Mouse (Mus musculus): ENCODE results near the gene Adam10. TPM values are rescaled to one million over a fixed set of nuclear protein-coding genes. Genes with fewer than 3 reads are reported as not detected.

The Adam10 gene
- polyA plus RNA-seq, 1 experiment from 2014 or later: 60.3 TPM

GRCm38 (mm10) chr9:70658266-70658665 lies 20.5 kb upstream of the Adam10 start:
- H3K4me1 ChIP-seq: peaks cover 13% of the 10 kb centered on the region
- H3K27ac ChIP-seq: no peak overlapping the region
- H3K36me3 ChIP-seq: no peaks in the 10 kb centered on the region
- 72% methylated on average over 2 of the region's 2 CpGs for WGBS
- no peak for DNase-seq (ENCODE audit: low spot score)
- H3K4me3 ChIP-seq: no peak overlapping the region
- H3K27me3 ChIP-seq (ENCODE audit: low read depth, poor library complexity, severe bottlenecking): peaks cover 14% of the 10 kb centered on the region; the same call in 1 of the 2 replicates
- no peaks in the 10 kb centered on the region for H3K9me3 ChIP-seq (replicated peaks)

- H3K4me1 ChIP-seq: no peaks in the 10 kb centered on the region
- no peaks in the 10 kb centered on the region for H3K36me3 ChIP-seq
- no peak for DNase-seq (ENCODE audit: low spot score)
- H3K9me3 ChIP-seq (replicated peaks): no peaks in the 10 kb centered on the region
- H3K4me3 ChIP-seq: no peak overlapping the region
- H3K27me3 ChIP-seq (ENCODE audit: low read depth, poor library complexity, severe bottlenecking): no peaks in the 10 kb centered on the region
- no peak overlapping the region for H3K27ac ChIP-seq
- 68% methylated on average over 4 of the region's 4 CpGs for WGBS
Measured at GRCm38 (mm10) chr9:70664847-70665246, 13.9 kb upstream of the Adam10 start.

- no peaks in the 10 kb centered on the region for H3K9me3 ChIP-seq (replicated peaks)
- H3K36me3 ChIP-seq: no peaks in the 10 kb centered on the region
- no peak for DNase-seq (ENCODE audit: low spot score)
- WGBS: 72% methylated on average over 16 of the region's 16 CpGs
- H3K27ac ChIP-seq: no peak overlapping the region
- H3K4me1 ChIP-seq: no peaks in the 10 kb centered on the region
- no peaks in the 10 kb centered on the region for H3K27me3 ChIP-seq (ENCODE audit: low read depth, poor library complexity, severe bottlenecking)
- H3K4me3 ChIP-seq: no peak overlapping the region
Measured at GRCm38 (mm10) chr9:70665372-70666145, 13.2 kb upstream of the Adam10 start.

- no peak for DNase-seq (ENCODE audit: low spot score)
- no peak overlapping the region for H3K4me3 ChIP-seq
- H3K27me3 ChIP-seq (ENCODE audit: low read depth, poor library complexity, severe bottlenecking): no peaks in the 10 kb centered on the region
- no peak overlapping the region for H3K27ac ChIP-seq
- 74% methylated on average over 7 of the region's 7 CpGs for WGBS
- H3K9me3 ChIP-seq (replicated peaks): no peaks in the 10 kb centered on the region
- no peaks in the 10 kb centered on the region for H3K4me1 ChIP-seq
- no peaks in the 10 kb centered on the region for H3K36me3 ChIP-seq
Measured at GRCm38 (mm10) chr9:70666811-70667210, 12.0 kb upstream of the Adam10 start.

- DNase-seq (ENCODE audit: low spot score): no peak
- no peaks in the 10 kb centered on the region for H3K27me3 ChIP-seq (ENCODE audit: low read depth, poor library complexity, severe bottlenecking)
- H3K36me3 ChIP-seq: no peaks in the 10 kb centered on the region
- peaks cover 4% of the 10 kb centered on the region for H3K4me1 ChIP-seq
- H3K4me3 ChIP-seq: no peak overlapping the region
- no peaks in the 10 kb centered on the region for H3K9me3 ChIP-seq (replicated peaks)
- H3K27ac ChIP-seq: no peak overlapping the region
Measured at GRCm38 (mm10) chr9:70668048-70668447, 10.7 kb upstream of the Adam10 start.

GRCm38 (mm10) chr9:70669197-70669596 lies 9.6 kb upstream of the Adam10 start:
- peaks cover 14% of the 10 kb centered on the region for H3K4me1 ChIP-seq
- no peaks in the 10 kb centered on the region for H3K36me3 ChIP-seq
- no peak overlapping the region for H3K4me3 ChIP-seq
- 59% methylated on average over 2 of the region's 2 CpGs for WGBS
- H3K9me3 ChIP-seq (replicated peaks): no peaks in the 10 kb centered on the region
- H3K27ac ChIP-seq: no peak overlapping the region
- H3K27me3 ChIP-seq (ENCODE audit: low read depth, poor library complexity, severe bottlenecking): no peaks in the 10 kb centered on the region
- DNase-seq (ENCODE audit: low spot score): no peak

- no peaks in the 10 kb centered on the region for H3K27me3 ChIP-seq (ENCODE audit: low read depth, poor library complexity, severe bottlenecking)
- H3K36me3 ChIP-seq: no peaks in the 10 kb centered on the region
- WGBS: 86% methylated on average over 6 of the region's 6 CpGs
- no peak overlapping the region for H3K27ac ChIP-seq
- no peaks in the 10 kb centered on the region for H3K9me3 ChIP-seq (replicated peaks)
- H3K4me1 ChIP-seq: peaks cover 14% of the 10 kb centered on the region
- no peak overlapping the region for H3K4me3 ChIP-seq
- no peak for DNase-seq (ENCODE audit: low spot score)
Measured at GRCm38 (mm10) chr9:70670381-70670780, 8.4 kb upstream of the Adam10 start.

- Histone ChIP-seq H3K4me1 (peaks cover 14% of the 10 kb centered on the region), H3K9me3 (replicated peaks) (no peaks in the 10 kb centered on the region), H3K27me3 (ENCODE audit: low read depth, poor library complexity, severe bottlenecking) (no peaks in the 10 kb centered on the region), H3K27ac (no peak overlapping the region), H3K36me3 (no peaks in the 10 kb centered on the region), H3K4me3 (no peak overlapping the region)
- DNase-seq (ENCODE audit: low spot score): no peak
- WGBS: 80% methylated on average over 6 of the region's 6 CpGs
Measured at GRCm38 (mm10) chr9:70671278-70671677, 7.5 kb upstream of the Adam10 start.

GRCm38 (mm10) chr9:70671772-70672579 lies 6.8 kb upstream of the Adam10 start:
- Histone ChIP-seq H3K27me3 (ENCODE audit: low read depth, poor library complexity, severe bottlenecking) (no peaks in the 10 kb centered on the region), H3K36me3 (no peaks in the 10 kb centered on the region), H3K4me1 (peaks cover 14% of the 10 kb centered on the region), H3K27ac (no peak overlapping the region), H3K4me3 (no peak overlapping the region), H3K9me3 (replicated peaks) (no peaks in the 10 kb centered on the region)
- 66% methylated on average over 10 of the region's 10 CpGs for WGBS
- no peak for DNase-seq (ENCODE audit: low spot score)

- Histone ChIP-seq H3K36me3 (no peaks in the 10 kb centered on the region), H3K27me3 (ENCODE audit: low read depth, poor library complexity, severe bottlenecking) (no peaks in the 10 kb centered on the region), H3K9me3 (replicated peaks) (no peaks in the 10 kb centered on the region), H3K4me1 (peaks cover 14% of the 10 kb centered on the region), H3K27ac (no peak overlapping the region), H3K4me3 (no peak overlapping the region)
- WGBS: 59% methylated on average over 4 of the region's 4 CpGs
- DNase-seq (ENCODE audit: low spot score): peak; percentile 50
Measured at GRCm38 (mm10) chr9:70673656-70674055, 5.1 kb upstream of the Adam10 start.

- no peak overlapping the region for H3K4me3 ChIP-seq
- no peaks in the 10 kb centered on the region for H3K36me3 ChIP-seq
- no peaks in the 10 kb centered on the region for H3K9me3 ChIP-seq (replicated peaks)
- H3K27ac ChIP-seq: no peak overlapping the region
- 82% methylated on average over 4 of the region's 4 CpGs for WGBS
- no peaks in the 10 kb centered on the region for H3K27me3 ChIP-seq (ENCODE audit: low read depth, poor library complexity, severe bottlenecking)
- no peak for DNase-seq (ENCODE audit: low spot score)
- peaks cover 16% of the 10 kb centered on the region for H3K4me1 ChIP-seq
Measured at GRCm38 (mm10) chr9:70675117-70675516, 3.7 kb upstream of the Adam10 start.

- no peak overlapping the region for H3K27ac ChIP-seq
- no peaks in the 10 kb centered on the region for H3K36me3 ChIP-seq
- H3K27me3 ChIP-seq (ENCODE audit: low read depth, poor library complexity, severe bottlenecking): no peaks in the 10 kb centered on the region
- peaks cover 25% of the 10 kb centered on the region for H3K4me1 ChIP-seq
- DNase-seq (ENCODE audit: low spot score): no peak
- no peak overlapping the region for H3K4me3 ChIP-seq
- H3K9me3 ChIP-seq (replicated peaks): no peaks in the 10 kb centered on the region
- WGBS: 92% methylated on average over 5 of the region's 5 CpGs
Measured at GRCm38 (mm10) chr9:70675961-70676360, 2.8 kb upstream of the Adam10 start.

Data from limb, embryonic 10.5 days (tissue).